Mouse (Mus musculus): ENCODE measurements around the gene Zbtb16.

Gene Zbtb16

DNA sequence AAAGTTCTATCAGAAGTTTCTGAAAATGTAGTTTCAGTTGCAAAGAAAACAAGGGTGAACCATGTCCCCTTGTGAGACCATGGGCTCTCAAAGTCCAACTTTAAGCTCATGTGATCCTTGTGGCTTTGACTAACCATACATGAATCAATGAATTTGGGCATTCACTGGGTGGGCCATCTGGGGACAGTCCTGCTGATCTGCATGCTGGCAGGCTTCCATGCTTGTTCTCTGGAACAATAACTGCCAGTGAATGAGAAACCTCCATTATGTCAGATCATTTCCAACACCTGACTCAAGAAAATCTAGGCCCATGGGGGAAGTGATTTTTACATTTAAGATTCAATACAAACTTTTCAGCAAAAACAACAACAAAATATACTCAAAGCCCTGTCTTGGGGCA is 70.1 kb downstream of the Zbtb16 start:
- no peak for DNase-seq (ENCODE audit: low read depth)

DNA sequence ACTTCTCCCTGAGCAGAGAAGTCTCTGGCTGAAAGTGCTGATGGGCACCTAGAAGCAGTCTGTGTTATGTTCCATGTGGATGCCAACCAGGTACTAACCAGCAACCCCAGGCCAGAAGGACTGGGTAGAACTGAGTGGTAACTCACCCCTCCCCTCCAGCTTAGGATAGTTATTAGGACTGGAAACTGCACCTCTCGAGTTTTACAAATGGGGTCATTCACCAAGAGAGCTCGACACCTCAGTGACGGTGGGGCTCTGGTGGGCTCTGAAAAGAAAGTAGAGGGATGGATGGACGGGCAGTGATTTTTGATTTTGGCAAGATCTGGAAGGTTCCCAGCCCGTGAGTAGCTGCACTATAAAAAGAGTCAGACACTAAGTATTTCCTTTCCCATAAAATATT is 71.7 kb downstream of the Zbtb16 start:
- DNase-seq (ENCODE audit: low read depth) = no peak

DNA sequence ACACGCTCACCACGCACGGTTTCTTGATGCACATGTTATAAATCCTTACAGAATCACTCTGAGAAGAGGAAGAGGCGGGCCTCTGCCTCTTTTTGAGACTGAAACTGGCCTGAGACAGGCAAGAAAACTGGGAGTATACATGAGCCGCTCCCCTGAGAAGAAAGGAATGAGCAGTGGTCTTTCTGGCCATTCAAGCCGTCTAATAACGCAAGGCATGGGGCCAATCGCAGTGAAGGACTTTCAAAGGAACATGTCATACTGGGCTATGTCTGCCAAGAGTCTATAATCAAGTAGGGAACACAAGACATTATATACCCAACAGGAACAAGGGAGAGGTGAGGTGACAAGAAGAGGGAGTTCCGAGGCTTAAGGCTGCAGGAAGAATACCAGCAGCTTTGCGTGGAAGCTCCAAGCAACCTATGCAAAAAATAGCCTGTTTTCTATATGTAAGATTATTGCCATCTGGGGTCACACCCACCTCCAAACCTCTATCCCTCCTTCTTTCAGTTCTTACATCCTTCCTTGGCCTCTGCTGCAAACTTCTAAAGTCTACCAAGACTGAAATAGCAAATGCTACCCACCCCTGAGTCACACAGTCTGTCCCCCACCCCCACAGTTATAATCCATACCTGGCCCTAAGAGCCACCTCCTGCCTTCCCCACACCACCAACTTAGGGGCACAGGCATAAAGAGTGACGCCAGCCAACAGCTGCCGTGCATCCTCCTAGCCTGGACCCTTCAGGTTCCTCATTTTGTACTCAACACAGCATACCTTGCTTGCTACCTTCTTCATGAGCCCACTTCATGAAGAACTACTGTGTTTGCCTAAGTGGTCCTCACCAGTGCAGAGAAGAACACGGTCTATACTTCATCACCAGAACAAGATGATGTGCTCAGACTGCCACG is 74.0 kb downstream of the Zbtb16 start:
- no peak for DNase-seq (ENCODE audit: low read depth)

DNA sequence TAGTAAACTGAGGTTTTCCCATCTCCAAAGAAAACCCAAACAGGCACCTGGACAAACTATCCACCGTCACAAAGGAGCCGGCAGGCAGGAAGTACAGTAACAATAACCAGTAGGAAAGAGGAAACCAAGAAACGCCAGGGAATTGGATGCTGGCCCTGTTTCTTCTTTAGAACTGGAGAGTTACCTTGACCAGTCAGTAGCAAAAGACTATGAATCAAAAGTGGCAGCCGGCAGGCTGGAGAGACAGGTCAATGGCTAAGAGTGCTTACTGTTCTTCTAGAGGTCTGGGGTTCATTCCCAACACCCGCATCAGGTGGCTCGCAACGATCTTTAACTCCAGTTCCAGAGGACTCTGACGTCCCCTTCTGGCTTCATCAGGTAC is 74.9 kb downstream of the Zbtb16 start:
- no peak for DNase-seq (ENCODE audit: low read depth)

DNA sequence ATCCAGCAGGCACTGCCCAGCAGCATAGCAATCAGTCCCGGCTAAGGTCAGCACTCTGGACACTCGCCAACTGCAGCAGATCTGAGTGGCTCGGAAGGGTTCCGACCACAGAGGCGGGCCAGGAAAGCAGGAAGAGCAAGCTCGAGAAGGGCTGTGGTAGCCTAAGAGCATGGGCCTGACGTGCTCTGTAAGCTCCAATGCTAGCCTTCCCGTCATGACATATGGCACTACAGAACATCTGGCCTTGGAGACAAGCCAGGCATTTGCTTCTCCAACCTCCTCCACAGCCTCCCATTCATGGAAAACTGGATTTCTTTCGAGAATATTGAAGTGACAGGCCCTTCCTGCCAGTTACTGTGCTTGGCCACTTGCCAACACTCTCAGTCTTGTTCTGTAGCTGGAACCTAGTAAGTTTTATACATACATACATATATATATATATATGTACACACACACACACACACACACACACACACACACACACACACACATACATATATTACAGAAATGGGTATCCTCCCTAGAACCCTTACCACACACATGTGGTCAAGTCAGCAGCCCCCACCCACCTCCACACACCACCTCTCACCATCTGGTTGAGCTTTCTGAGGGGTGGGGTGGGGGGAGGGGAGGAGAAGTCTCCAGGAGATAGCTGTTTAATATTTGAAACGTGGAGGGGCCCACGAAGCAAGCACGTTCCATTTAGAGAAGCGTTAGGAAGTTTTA is 75.4 kb downstream of the Zbtb16 start:
- DNase-seq (ENCODE audit: low read depth) = no peak

DNA sequence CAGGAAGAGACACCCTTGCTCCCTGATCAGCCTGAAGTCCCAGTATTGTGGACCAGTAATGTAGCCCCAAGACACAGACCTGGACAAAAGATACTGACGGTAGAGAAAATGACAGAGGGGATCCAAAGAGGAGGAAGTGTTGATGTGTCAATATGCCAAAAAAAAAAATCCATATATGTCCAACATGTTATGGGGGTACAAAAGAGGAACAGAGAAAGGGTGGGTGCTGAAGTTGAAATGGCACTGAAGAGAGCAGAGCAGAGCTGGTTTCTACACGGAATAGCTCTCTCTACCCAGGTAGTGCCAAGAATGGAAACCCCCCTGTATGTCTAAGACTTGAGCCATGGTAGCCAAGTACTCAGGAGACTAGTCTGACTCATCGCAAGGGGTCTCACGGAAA is 76.9 kb downstream of the Zbtb16 start:
- no peak for DNase-seq (ENCODE audit: low read depth)

DNA sequence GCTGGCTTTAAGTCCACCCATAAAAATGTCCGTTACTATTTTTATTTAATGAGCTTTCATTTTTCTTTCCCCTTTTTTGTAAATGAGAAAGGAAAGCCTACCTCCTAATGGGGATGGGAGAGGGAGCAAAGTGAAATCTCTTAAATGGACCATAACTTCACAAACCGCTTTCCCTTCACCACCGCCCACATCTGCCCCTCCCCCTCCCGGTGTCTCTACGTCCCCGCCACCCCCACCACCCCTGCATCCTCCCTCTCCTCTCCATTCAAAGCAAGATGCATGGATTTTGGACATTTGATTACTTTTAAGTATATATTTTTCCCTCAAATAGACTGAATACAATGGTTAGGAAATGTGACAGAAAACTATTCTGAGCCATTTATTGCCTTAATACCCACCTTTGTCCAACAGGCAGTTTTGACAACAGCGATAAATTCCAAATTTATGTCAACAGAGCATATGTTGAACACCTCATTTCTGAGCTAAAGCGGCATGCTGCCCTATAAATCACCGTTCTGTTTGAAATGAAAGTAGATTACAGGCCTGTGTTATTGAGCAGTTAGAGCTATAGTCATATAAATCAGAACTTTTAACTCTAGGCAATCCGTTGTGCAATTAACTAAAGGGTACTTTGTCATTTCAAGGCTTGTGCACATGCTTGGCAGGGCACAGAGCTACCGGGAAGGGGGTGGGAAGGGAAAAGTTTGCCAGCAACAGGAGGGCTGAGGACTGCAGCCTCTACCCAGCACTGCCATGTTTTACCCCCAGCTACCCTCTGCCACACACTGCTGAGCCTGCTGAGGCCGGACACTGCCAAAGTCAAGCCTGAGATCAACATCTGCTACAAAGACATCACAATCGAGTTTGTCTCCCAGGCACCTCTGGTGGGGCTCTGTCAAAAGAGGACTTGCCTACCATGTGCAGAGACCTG is 78.1 kb downstream of the Zbtb16 start:
- DNase-seq (ENCODE audit: low read depth) = no peak

DNA sequence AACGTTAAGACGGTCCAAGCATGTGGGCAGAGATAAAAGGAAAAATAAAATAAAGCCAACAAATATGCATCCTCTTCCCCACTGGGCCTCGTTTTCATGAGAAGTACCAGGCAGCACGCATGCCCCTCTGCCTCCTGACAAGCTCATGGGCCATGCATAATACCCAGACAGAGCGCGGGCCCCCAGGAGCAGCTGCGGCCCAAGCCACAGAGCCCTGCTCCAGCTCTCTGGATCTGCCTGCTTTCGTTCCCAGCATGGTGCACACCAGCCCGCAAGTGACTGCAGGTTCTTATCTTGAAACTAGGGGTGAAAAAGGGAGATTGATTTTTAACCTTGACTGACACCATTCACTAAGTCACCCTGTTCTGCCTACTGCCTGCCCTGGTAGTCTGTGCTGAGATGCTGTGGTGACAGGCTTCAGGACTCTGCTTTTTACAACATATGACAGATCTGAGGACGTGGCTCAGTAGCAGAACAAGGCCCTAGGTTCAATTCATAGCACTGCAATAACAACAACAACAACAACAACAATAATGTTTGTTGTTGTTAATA is 79.7 kb downstream of the Zbtb16 start:
- no peak for DNase-seq (ENCODE audit: low read depth)

DNA sequence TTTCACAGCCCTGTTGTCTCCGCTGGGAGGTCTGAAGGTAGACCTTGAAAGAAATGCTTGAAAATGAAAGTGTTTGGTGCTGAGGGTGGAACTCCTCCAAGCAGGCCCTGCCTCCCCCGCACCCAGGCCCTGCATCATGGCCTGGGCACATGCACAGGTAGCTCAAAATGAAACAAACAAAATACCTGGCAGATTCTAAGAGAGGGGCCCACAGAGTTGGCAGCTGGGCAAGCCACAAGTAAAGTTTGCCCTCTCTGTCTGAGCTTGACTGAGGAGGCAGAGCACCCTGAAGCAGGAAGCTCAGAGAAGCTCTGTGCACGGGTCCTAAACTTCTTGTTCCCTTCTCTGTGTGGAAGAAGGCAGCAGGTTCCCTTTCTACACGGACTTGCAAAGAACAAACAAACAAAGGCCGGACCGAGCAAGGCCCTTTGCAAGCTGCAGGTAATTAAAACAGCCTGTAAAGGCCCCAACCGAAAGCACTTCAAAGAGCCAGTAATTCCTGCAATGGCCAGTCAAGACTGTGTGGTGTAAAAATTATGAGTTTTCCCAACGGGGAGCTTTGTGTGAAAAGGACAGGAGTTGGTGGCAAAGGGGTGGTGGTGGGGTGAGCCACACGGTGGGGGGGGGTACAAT is 80.5 kb downstream of the Zbtb16 start:
- no peak for DNase-seq (ENCODE audit: low read depth)

DNA sequence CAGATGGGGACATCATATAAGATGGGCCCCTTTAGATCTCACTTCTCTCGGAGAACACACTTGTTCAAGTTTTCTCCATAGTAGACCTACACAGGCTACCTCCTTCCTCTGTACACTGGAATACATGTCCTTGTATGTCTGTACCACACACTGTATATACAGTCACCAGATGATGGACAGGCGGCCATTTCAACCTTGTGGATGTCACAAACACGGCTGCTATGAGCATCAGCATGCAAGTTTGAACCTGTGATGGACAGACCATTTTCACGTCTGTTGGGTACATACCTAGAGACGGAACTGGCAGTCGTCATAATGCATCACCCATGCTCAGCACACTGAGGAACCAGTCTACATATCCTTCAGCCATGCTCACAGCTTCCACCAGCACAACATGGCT is 81.6 kb downstream of the Zbtb16 start:
- DNase-seq (ENCODE audit: low read depth) = no peak

DNA sequence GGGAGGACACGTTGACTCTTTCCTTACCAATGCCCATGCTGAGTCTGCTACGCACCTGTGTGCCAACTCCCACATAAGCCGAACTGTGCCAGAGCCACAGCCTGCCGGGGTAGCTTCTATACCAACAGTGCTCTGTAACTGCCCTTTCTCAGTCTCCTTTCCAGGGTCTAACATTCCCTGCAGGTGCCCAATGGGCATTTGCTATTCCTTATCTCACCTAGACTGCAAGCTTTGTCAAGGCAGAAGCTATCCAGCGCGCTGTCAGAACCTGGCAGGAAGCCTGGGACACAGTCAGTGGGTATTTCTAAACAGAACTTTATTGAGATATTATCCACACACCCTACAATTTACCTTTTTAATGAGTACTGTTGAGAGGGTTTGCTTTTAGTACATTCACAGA is 82.1 kb downstream of the Zbtb16 start:
- DNase-seq (ENCODE audit: low read depth) = no peak

DNA sequence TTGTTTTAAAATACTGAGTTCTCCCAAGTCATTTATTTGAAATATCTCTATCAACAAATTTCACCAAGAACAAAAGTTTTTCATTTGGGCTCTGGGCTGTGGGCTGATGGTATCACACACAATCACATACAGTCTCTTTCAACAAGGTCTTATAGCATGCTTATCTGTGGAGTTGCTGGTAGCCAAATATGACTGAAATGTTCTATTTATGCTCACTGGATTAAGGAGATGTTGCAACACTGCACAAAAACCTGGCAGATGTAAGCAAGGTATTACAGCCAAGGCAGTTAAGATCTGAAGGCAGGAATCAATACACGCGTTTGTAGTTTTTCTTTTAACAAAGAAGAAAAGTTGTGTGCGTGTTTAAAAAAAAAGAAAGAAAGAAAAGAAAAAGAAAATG is 84.1 kb downstream of the Zbtb16 start:
- DNase-seq (ENCODE audit: low read depth) = no peak

DNA sequence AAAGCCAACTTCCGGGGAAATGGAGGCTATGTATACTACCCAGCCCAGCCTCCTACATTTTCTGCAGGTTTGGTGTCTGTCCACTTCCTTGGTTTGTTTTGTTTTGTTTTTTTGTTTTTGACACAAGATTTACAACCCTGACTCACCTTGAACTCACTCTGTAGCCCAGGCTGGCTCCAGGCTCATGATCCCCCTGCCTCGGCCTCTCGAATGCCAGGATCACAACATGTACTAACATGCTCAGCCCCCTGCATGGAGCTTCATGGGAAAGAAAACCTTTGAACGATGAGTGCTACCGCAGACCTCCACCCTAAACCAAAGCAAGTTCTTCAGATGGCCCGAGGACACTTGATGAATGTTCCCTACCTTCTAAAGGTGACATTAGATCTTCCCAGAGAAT is 86.4 kb downstream of the Zbtb16 start:
- no peak for DNase-seq (ENCODE audit: low read depth)

DNA sequence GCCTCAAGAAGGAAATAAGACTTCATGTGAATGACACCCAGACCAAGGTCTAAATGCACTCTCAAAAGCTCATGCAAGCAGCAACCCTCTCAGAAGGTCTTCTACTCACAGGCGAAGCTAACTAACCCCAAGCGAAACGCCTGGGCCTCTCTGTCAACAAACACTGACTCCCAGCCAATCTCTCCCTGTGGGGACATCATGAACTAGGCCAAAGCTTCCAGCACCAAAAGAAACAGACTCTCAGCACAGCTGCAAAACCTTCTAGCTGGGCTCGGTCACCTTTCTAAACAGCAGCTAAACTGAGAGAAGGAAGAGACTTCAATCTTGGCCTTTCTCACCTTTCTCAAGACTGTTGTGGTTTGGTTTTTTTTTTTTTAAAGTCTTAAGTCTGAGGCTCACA is 86.9 kb downstream of the Zbtb16 start:
- no peak for DNase-seq (ENCODE audit: low read depth)

DNA sequence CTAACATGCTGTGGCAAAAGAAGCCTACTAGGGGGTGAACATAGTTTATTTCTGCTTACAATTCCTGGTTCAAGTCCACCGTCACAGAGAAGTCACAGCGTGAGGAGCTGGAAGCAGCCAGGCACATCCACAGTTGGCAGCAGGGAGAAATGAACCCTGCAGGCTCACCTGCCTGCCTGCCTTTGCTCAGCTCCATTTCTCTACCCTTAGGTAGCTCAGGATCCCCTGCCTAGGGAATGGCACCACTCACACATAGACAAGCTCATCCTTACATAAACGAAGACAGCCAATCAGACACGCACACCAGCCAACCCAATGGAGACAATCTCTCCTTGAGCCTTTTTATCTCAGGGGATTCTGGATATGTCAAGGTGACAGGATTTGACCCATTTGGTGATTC is 87.3 kb downstream of the Zbtb16 start:
- DNase-seq (ENCODE audit: low read depth) = no peak

DNA sequence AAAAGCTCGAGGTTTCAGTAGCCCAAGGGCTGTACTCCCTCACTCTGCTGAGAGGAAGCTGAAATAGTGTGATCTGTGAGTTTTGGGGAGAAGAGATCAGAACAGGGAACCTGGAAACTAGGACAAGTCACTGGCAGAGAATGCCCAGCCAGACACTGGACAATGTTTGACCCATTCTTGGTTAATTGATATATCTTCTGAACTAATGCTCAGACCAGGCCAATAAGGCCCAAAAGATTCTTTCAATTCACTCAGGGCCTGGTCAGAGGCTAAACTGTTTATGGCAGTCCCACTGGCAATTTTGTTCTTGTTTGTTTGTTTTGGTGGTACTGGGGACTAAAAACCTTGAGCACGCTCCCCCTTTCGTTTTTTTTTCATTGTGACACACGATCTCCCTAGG is 87.8 kb downstream of the Zbtb16 start:
- DNase-seq (ENCODE audit: low read depth) = no peak

DNA sequence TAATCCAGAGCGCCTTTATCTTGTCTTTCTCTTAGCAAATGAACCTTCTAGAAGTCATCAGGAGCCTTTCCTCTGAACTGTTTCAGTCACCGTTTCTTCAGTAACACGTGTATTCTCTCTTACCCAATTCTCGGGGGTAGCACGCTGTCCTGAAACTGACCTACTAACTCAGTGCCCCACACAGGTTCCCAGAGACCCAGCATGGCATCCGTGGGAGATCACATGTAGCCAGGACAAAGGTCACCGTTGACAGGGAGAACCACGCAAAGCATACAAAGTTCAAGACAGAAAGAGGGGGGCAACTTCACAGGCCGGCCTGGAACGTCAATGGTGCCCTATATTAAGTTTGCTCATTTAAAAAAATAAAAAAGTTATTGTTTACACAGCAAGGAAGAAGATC is 89.5 kb downstream of the Zbtb16 start:
- DNase-seq (ENCODE audit: low read depth) = no peak

DNA sequence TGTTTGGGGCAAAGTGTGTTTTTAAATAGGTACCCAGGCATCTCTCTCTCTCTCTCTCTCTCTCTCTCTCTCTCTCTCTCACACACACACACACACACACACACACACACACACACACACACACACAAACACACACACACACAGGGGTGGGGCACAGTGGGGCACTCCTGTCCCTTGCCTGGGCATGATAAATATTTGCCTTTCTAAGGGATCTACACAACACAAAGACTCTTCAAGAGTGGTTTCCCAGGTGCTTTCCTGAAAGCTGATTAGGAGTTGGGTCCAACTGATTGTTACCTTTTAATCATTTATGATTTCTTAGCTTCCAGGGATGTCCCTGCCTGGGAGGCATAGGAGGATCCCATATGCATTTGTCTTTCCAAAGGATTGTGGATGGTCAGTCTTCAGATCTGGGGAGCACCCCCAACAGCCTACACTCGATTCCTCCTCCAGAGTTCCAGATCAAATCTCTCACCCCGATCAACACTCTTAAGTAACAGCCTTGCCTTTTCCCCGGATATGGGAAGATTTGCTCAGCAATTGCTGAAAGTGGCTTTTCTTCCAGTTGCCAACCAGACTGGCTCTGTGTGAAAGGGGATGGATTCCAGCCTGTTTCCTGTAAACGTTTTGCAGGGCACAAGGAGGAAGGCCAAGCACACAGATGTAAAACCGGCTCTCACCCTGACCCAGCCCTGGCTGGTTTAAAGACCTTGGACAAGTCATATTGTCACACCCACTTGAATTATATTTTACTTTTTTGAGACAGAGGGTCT is 90.5 kb downstream of the Zbtb16 start:
- no peak for DNase-seq (ENCODE audit: low read depth)

DNA sequence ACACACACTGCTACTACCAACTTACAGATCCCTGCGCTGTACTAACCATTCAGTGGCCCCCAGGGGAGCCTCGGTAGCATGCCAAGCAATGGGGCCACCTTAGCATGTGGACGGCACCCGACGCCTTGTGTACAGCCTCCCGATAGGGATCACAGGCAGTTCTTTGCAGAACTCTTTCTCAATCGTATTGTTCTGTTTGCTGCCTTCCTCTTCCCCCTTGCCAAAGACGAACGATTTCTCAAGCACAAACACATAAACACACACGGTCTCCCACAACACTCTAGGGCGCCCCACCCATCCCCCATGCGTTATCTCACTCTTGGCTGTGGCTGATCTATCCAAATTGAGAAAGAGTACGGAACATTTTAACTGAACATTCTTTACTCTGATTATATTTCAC is 91.1 kb downstream of the Zbtb16 start:
- no peak for DNase-seq (ENCODE audit: low read depth)

DNA sequence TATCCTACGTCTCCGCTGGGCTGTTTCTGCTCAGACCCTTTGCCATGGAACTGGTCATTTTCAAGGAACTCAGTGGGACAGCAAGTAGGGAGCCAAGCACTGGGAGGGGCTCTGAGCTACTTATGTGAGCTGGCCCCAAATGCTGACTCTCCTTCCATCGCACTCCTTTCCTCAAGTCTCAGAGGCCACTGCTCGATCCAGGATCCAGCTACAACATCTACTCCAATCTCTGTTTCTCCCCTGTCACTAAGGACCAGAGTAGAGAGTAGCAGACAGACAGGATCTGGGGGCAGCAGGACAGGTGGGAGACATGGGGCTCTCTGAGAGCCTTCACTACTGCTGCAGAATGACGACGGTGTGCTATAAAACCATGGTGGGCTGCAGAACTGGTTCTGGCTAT is 91.6 kb downstream of the Zbtb16 start:
- DNase-seq (ENCODE audit: low read depth) = no peak
